Mouse (Mus musculus) liver, embryonic 16.5 days (tissue): ENCODE data around the gene Malsu1. TPM values are rescaled to one million over a fixed set of nuclear protein-coding genes. Genes with fewer than 3 reads are reported as not detected.

Experiments used
- ATAC-seq: fragments of 200-750 bp; cut with Nextera tagmentation; 2 replicates; pipeline ENCODE4 v1.8.0; 2017; ENCODE audit warnings: low read depth, mild to moderate bottlenecking, moderate number of reproducible peaks, moderate library complexity
- H3K27ac ChIP-seq: fragments of 300-500 bp; sonication (generic); 2 replicates; pipeline ENCODE4 v1.5.1; 2014; ENCODE audit warnings: mild to moderate bottlenecking, low read length
- H3K27me3 ChIP-seq: fragments of 300-500 bp; sonication (generic); 2 replicates; pipeline ENCODE4 v1.6.1; 2014; ENCODE audit warnings: low read depth, low read length, mixed read lengths; ENCODE audit not compliant: control insufficient read depth, insufficient read depth
- H3K36me3 ChIP-seq: fragments of 300-500 bp; sonication (generic); 2 replicates; pipeline ENCODE4 v1.6.1; 2014; ENCODE audit warnings: mild to moderate bottlenecking; ENCODE audit not compliant: control insufficient read depth, insufficient read depth
- H3K4me1 ChIP-seq: fragments of 300-500 bp; sonication (generic); 2 replicates; pipeline ENCODE4 v1.6.1; 2014; ENCODE audit warnings: low read depth, low read length, mixed read lengths; ENCODE audit not compliant: control insufficient read depth
- H3K4me2 ChIP-seq: fragments of 300-500 bp; sonication (generic); 2 replicates; pipeline ENCODE4 v1.6.1; 2014; ENCODE audit warnings: low read depth, low read length, mixed read lengths
- H3K4me3 ChIP-seq: fragments of 300-500 bp; sonication (generic); 2 replicates; pipeline ENCODE4 v1.5.1; 2014; ENCODE audit warnings: low read depth, mild to moderate bottlenecking, low read length
- H3K9ac ChIP-seq: fragments of 300-500 bp; sonication (generic); 2 replicates; pipeline ENCODE4 v1.6.1; 2014; ENCODE audit warnings: low read depth, low read length
- H3K9me3 ChIP-seq: fragments of 300-500 bp; sonication (generic); replicated peaks from 2 replicates; pipeline ENCODE4 v1.6.1; 2016; ENCODE audit warnings: low read length; ENCODE audit not compliant: control insufficient read depth
- WGBS: fragments of 180-500 bp; shearing (Covaris S2); extraction: QIAGEN DNeasy Blood & Tissue Kit; methylation state at CpG from one replicate; pipeline ENCODE4 v1.1.7; 2014; ENCODE audit not compliant: insufficient replicate concordance; 5-methylcytosine and 5-hydroxymethylcytosine counted together
- polyA plus RNA-seq: library from polyadenylated mRNA; unstranded; fragments of >200 nt; fragmentation: Nextera tagmentation; extraction: Ambion mirVana; gene quantifications from 2 replicates; pipeline ENCODE4 v1.2.1, GENCODE M21; 2015

Gene Malsu1
- polyA plus RNA-seq, 1 experiment from 2014 or later = 28.8 TPM

DNA sequence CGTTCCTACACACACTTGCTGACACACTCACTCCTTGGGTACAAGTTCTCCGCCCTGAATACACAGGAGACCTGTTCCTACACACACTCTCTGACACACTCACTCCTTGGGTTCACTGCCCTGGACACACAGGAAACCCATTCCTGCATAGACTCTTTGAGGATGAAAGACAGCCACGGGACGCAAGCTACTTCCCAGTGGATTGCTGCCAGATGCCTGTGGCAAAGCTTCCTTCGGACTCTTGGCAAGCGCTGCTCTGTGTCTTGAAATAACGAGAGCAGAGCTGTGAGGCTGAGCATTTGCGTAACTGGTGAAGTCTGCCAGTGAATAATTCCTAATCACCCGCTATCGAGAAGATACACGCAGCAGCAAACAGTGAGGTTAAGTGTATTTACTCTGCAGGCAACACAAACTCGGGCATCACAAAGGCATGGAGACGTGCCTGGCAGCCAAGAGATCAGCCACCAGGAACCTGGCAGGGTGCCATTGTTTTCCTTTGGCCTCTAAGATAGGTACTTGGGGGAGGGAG is 23.4 kb downstream of the Malsu1 start:
- H3K36me3 ChIP-seq = 0 out of 2 replicates have a peak, but pooled peaks cover 4% of the 10 kb centered on the region
- no peaks in the 10 kb centered on the region for H3K9me3 ChIP-seq
- H3K27me3 ChIP-seq = no peaks in the 10 kb centered on the region
- H3K9ac ChIP-seq = no peak overlapping the region
- H3K27ac ChIP-seq = peak overlapping the region; percentile 16; the same call in 1 of the 2 replicates
- H3K4me3 ChIP-seq = no peak overlapping the region
- H3K4me2 ChIP-seq = no peak overlapping the region
- WGBS = 60% methylated on average over 13 of the region's 13 CpGs
- no peaks in the 10 kb centered on the region; the same call in 1 of the 2 replicates for H3K4me1 ChIP-seq
- ATAC-seq = peak; percentile 67

DNA sequence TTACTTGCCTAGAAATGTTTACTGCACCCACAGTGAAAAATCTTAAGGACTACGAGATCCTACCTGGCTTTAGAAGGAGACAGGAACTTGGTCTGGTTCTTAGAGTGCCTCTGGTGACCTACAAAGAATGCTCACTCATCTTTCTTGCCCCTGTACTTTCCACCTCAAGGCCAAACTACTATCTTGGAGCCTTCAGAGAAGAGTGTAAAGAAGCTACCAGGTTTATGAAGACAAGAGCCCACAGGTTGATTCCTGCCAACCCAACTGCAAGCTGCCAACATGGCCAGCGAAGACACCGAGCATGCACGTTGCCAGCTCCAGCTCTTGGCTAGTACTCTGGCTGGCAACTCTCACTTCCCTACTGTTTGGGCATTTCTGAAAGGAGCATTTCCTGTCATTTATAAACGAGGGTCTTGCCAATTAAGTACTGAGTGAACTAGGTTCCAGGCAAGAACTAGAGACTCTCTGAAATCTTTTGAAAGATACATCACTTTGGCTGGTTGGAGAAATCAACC is 24.1 kb downstream of the Malsu1 start:
- Histone ChIP-seq H3K4me3 (no peak overlapping the region), H3K27ac (no peak overlapping the region), H3K36me3 (0 out of 2 replicates have a peak, but pooled peaks cover 4% of the 10 kb centered on the region), H3K4me1 (no peaks in the 10 kb centered on the region; the same call in 1 of the 2 replicates), H3K4me2 (no peak overlapping the region), H3K9me3 (no peaks in the 10 kb centered on the region), H3K9ac (no peak overlapping the region), H3K27me3 (no peaks in the 10 kb centered on the region)
- WGBS = 72% methylated on average over 5 of the region's 5 CpGs
- no peak for ATAC-seq

DNA sequence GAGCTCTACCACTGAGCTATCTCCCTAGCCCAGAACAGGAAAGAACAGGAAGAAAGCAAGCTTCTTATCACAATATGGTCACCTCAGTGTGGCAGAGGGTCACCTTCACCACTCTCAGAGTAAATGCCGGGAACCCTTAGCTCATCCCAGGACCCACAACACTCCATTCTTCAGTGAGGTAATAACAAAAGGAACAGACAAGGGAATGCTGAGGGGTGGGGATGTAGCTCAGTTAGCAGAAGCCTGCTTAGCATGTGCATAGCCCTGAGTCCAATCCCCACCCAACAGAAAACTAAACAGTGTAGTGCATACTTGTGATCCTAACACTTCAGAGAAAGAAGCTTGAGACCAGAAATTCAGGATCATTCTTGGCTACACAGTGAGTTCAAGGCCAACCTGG is 25.5 kb downstream of the Malsu1 start:
- Histone ChIP-seq H3K27ac (no peak overlapping the region), H3K4me2 (no peak overlapping the region), H3K4me1 (no peaks in the 10 kb centered on the region; the same call in 1 of the 2 replicates), H3K9me3 (no peaks in the 10 kb centered on the region), H3K27me3 (no peaks in the 10 kb centered on the region), H3K9ac (no peak overlapping the region), H3K4me3 (no peak overlapping the region), H3K36me3 (peaks cover 10% of the 10 kb centered on the region; the same call in 1 of the 2 replicates)
- no peak for ATAC-seq
- 55% methylated on average over 1 of the region's 1 CpGs for WGBS

DNA sequence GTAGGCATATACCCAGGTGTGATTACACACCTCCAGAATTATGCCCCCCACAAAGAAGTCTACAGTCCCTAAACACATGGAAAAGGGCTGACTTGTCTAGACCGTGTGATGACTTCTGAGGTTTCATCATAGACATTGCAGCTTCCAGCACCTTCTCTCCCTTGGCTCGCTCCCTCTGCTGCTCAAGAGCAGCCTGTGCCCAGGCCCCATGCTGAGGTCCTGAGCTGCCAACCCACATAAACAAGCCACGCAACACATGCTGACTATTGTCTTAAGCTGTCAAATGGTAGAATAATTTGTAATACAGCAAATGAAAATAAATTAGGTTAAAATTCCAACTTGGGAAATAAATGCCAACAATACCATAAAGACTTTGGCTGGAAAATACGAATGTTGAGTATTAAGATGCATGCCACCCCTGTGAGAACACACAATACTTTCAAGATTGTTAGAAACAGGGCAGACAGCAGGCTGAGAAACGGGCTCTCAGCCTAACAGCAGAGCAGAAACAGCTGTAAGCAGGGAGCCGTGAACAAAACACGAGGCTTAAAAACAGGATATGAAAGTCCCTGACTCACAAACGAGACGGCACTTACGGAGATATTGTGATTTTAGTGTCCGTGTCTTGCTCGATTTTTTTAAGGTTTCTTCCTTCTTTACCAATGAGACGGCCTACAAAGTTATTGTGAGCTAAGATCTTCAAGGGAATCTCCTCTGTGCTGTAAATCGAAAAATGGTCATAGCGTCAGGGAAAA is 33.3 kb downstream of the Malsu1 start:
- WGBS = 80% methylated on average over 15 of the region's 15 CpGs
- Histone ChIP-seq H3K9ac (no peak overlapping the region), H3K27ac (no peak overlapping the region), H3K4me1 (no peaks in the 10 kb centered on the region), H3K27me3 (no peaks in the 10 kb centered on the region), H3K36me3 (peaks cover 17% of the 10 kb centered on the region), H3K4me3 (no peak overlapping the region), H3K9me3 (no peaks in the 10 kb centered on the region), H3K4me2 (no peak overlapping the region)
- ATAC-seq = no peak

DNA sequence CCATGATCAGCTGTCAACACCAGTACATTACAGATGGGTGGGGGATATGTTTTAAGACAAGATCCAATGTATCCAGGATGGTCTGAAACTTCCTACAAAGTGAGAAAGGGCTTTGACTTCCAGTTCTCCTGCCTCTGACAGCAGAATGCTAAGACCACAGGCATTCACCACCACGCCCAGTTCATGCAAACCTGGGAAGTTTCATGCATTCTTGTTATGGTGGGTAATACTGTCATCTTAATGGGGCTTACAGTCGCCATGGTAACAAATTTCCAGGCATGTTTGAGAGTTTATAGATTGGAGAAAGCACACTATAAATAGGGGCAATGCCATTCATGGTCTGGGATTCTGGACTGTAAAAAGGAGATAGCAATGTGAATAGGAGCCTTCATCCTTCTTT is 35.6 kb downstream of the Malsu1 start:
- Histone ChIP-seq H3K36me3 (peaks cover 11% of the 10 kb centered on the region), H3K9me3 (no peaks in the 10 kb centered on the region), H3K27me3 (no peaks in the 10 kb centered on the region), H3K4me1 (no peaks in the 10 kb centered on the region), H3K4me3 (no peak overlapping the region), H3K27ac (no peak overlapping the region), H3K4me2 (no peak overlapping the region), H3K9ac (no peak overlapping the region)
- no peak for ATAC-seq
- WGBS = 75% methylated on average over 2 of the region's 2 CpGs

DNA sequence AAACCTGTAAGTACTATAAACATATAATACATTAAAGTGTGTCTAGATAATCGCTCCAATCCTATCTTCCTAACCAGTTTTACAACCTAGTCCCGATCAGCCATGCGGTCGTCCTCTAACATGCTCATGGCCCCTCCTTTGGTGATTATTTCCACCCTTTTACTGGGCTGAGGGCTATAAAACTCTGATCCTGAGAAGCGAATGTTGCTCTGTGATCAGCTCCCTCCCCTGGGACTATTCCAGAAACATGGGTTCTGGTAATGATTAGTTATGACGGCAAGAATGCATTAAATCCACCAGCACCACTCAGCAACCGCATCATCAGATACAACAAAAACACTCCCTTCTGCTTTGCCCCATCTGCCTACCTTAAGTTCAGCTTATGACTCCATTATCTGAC is 40.3 kb downstream of the Malsu1 start:
- 77% methylated on average over 7 of the region's 7 CpGs for WGBS
- no peak overlapping the region for H3K4me2 ChIP-seq
- ATAC-seq = no peak
- no peaks in the 10 kb centered on the region for H3K27me3 ChIP-seq
- no peaks in the 10 kb centered on the region for H3K9me3 ChIP-seq
- H3K4me1 ChIP-seq = no peaks in the 10 kb centered on the region
- no peak overlapping the region for H3K27ac ChIP-seq
- no peaks in the 10 kb centered on the region; the same call in none of the 2 replicates for H3K36me3 ChIP-seq
- no peak overlapping the region for H3K9ac ChIP-seq
- no peak overlapping the region for H3K4me3 ChIP-seq

DNA sequence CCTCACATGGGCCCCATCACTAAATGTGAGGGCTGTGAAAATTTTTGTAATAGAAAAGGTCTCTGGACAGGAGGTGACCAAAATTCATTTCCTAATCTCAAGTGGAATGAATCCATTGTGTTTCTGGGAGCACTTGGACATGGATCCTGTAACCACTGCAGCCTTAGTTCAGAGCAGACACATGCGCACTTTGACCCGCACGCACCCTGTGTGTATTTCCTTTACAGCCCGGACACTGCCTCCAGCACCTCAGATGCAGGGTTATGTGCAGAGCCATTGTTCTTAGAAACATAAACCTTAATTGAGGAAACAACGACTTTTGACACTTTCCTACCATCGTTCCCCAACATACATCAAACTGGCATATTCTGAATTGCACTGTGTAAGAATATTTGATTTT is 40.9 kb downstream of the Malsu1 start:
- WGBS = 84% methylated on average over 6 of the region's 6 CpGs
- Histone ChIP-seq H3K4me3 (no peak overlapping the region), H3K9me3 (no peaks in the 10 kb centered on the region), H3K4me1 (no peaks in the 10 kb centered on the region), H3K36me3 (no peaks in the 10 kb centered on the region; the same call in 1 of the 2 replicates), H3K9ac (no peak overlapping the region), H3K4me2 (no peak overlapping the region), H3K27ac (no peak overlapping the region), H3K27me3 (no peaks in the 10 kb centered on the region)
- no peak for ATAC-seq

DNA sequence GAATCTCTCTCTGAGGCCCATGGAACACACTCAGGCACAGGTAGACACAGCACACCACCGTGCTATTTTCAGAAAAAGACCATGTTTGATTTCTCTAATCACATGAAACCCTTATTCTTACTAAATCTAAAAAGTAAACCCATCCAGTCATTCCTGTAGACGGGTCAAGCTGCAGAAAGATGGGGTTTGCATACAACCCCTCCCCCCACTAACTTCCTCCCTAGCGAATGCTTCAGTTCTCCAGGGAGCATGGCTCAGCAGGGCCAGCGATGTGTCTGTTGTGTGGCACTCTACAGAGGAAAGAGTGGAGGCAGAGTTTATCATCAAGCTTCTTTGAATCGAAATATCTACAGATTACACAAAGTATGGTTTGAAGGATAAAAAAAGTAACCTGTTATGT is 42.0 kb downstream of the Malsu1 start:
- Histone ChIP-seq H3K4me3 (no peak overlapping the region), H3K27ac (no peak overlapping the region), H3K4me2 (no peak overlapping the region), H3K27me3 (no peaks in the 10 kb centered on the region), H3K36me3 (no peaks in the 10 kb centered on the region; the same call in 1 of the 2 replicates), H3K4me1 (no peaks in the 10 kb centered on the region; the same call in 1 of the 2 replicates), H3K9me3 (no peaks in the 10 kb centered on the region), H3K9ac (no peak overlapping the region)
- 60% methylated on average over 5 of the region's 5 CpGs for WGBS
- ATAC-seq = no peak

DNA sequence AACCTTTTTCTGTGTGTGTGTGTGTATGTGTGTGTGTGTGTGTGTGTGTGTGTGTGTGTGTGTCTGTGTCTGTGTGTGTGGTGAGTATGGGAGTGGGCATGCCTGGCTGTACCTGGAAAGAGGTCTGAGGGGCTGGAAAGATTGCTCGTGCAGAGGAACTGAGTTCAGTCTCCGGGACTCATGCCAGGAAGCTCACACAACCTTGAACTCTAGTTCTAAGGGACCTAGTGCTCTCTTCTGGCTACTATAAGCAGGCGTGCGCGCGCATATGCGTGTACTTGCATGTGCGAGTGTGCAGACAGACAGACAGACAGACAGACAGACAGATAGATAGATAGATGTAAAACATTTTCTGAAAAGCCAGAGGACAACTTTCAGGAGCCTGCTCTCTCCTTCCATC is 42.6 kb downstream of the Malsu1 start:
- Histone ChIP-seq H3K27ac (no peak overlapping the region), H3K9ac (no peak overlapping the region), H3K9me3 (no peaks in the 10 kb centered on the region), H3K4me3 (no peak overlapping the region), H3K27me3 (no peaks in the 10 kb centered on the region), H3K36me3 (no peaks in the 10 kb centered on the region), H3K4me1 (no peaks in the 10 kb centered on the region; the same call in 1 of the 2 replicates), H3K4me2 (no peak overlapping the region)
- ATAC-seq = no peak
- 79% methylated on average over 8 of the region's 8 CpGs for WGBS
